Mouse (Mus musculus): ENCODE results near the gene Nudcd2.
"Not testable (repeated sequence)": the region's sequence is repeated elsewhere in the genome, so short reads cannot be mapped to it uniquely, and the experiment has no call there.

Nudcd2 gene

GRCm38 (mm10) chr11:40733339-40734174 lies at the start of gene Nudcd2, which contains the start of gene Hmmr:
Nudcd2 (plus strand) TSS chr11:40733667.
Hmmr (minus strand) TSS chr11:40733422.
- DNase-seq (ENCODE audit: extremely low spot score, low spot score): peak; percentile 91

DNA sequence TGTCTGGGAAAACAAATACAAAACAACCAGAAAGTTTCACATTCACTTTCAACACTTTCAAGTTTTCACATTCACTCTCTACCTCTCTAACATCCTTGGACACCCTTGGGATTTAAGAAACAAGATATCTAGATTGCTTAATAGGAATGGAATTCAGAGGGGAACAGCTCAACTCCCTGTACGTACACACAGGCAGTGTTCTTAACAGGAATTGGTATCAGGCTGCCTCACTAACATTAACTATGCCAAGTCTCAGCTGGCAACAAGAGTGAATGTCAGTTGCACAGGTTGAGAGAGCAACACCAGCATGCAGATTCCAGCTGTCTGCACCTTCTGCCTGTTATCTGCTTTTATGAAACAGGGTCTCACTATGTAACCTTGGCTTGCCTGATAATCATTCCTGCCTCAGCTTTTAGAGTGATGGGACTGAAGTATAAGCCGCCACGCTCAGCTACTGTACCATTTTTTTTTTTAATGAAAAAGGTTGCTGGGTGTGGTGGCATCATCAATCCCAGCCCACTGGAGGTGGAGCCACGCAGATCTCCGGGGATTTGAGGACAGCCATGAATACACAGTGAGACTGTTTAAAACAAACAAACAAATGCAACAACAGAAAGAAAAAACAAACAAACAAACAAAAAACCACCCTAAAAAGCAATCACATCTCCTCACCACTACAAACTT lies 42.9 kb upstream of the Nudcd2 start:
- no peak for DNase-seq (ENCODE audit: extremely low spot score, low spot score)

DNA sequence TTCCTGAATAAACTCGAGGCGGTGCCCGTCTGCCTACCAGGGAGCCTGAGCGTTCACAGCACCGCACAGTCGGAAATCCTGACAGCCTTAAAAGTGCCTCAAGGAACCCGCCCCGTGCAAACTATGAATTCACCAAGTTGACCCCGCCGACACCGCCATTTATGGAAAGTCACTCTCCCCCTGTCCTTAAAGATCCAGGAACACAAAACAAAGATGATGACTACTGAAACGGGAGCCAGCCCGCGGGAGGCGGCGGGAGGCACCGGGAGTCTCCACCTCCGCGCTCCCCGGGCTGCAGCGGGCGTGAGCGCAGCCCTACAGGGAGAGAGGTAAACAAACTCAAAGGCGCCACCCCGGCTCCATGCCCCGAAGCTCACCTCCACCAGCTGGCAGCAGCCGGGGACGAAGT lies 41.4 kb upstream of the Nudcd2 start:
- DNase-seq (ENCODE audit: extremely low spot score, low spot score): no peak

DNA sequence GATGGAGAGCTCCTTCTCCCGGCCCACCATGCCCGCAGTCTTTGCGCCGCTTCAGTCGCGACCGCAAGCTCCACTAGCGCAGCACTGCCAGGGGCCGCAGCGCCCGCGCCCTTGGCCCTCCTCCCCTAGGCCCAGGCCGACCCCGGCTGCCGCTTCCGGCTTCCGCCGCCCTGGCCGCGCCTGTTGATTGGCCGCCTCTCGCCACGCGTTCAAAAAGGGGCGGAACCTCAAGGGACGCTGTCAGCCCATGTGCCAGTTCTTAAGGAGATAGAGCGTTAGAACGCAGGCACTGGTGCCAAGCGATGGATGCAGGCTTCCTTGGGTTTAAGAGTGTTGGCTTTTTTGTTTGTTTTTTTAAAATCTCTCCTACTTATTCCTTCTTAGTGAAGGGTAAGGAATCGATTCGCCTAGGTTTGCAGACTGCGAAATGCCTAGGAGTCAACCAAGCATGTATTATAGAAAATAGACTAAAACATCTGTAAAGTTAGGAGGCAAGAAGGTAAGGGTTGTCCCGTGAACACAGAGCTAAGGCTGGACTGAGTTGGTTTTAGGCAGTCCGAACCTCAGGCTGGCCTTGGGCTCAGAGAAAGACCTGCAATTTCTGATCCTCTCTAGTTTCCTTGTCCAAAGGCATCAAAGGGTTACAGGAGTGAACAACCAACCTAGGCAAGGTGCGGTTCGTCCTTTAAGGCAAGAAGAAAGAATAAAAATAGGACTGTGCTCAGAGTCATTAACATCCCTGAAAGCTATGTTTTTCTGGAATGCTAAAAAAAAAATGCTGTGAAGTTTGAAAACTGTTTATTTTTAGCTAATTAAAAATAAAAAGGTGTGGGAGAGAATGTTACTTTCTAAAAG lies 40.7 kb upstream of the Nudcd2 start:
- peak; percentile 94 for DNase-seq (ENCODE audit: extremely low spot score, low spot score)

- peak; percentile 51 for DNase-seq (ENCODE audit: extremely low spot score, low spot score)
Observed at GRCm38 (mm10) chr11:40693366-40693951, 40.0 kb upstream of the Nudcd2 start.

GRCm38 (mm10) chr11:40694311-40695087 lies 39.0 kb upstream of the Nudcd2 start:
- DNase-seq (ENCODE audit: extremely low spot score, low spot score): peak; percentile 68

GRCm38 (mm10) chr11:40695103-40695502 lies 38.4 kb upstream of the Nudcd2 start, which contains the start of gene Mat2b:
Mat2b (minus strand) TSS chr11:40695203.
- no peak for DNase-seq (ENCODE audit: extremely low spot score, low spot score)

DNA sequence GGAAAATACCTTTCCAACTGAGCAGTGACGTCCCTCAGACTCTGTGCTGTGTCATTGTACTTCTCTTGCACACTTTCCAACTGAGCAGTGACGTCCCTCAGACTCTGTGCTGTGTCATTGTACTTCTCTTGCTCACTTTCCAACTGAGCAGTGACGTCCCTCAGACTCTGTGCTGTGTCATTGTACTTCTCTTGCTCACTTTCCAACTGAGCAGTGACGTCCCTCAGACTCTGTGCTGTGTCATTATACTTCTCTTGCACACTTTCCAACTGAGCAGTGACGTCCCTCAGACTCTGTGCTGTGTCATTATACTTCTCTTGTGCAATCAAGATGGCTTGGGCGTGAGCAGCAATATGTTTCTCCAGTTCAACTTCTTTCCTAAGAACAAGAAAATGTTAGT lies 23.6 kb upstream of the Nudcd2 start:
- not testable (repeated sequence) for DNase-seq (ENCODE audit: extremely low spot score, low spot score)

DNA sequence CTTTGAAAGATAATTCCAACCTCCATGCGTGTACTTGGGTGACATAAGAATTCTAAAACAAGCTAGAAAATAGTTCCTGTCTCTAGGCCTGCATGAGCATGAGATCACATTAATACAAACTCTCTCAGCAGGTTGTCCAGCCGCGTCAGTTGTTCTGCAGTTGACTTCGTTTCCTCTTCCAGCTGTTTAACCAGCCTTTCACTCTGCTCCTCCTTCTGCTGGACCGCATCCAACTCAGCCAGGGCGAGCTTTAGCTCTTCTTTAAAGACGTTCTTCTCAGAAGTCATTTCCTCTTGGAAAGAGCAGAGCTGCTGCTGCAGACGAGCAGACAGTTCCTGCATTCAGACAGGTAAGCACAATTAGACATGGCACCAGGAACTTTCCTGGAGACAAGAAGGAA lies 19.6 kb upstream of the Nudcd2 start:
- no peak for DNase-seq (ENCODE audit: extremely low spot score, low spot score)

GRCm38 (mm10) chr11:40715524-40715923 lies 17.9 kb upstream of the Nudcd2 start:
- DNase-seq (ENCODE audit: extremely low spot score, low spot score): no peak

- no peak for DNase-seq (ENCODE audit: extremely low spot score, low spot score)
Observed at GRCm38 (mm10) chr11:40718324-40718723, 15.1 kb upstream of the Nudcd2 start.

DNA sequence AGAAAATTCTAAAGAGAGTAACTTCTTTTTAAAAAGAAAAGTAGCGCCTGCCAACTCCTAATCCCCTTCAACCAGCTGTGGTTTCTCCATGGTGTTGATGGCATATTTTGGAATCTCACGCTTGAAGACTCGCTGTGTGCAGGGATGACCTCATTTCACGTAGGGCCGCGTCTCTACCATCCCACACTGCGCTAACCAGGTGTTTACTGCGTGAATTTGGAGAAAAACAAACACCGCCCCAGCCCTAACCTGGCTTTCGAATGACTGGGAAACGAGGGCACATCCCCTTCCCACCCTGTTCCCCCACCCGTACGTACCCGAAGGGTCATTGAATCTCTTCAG lies 499 bp upstream of the Nudcd2 start:
- no peak for DNase-seq (ENCODE audit: extremely low spot score, low spot score)

DNA sequence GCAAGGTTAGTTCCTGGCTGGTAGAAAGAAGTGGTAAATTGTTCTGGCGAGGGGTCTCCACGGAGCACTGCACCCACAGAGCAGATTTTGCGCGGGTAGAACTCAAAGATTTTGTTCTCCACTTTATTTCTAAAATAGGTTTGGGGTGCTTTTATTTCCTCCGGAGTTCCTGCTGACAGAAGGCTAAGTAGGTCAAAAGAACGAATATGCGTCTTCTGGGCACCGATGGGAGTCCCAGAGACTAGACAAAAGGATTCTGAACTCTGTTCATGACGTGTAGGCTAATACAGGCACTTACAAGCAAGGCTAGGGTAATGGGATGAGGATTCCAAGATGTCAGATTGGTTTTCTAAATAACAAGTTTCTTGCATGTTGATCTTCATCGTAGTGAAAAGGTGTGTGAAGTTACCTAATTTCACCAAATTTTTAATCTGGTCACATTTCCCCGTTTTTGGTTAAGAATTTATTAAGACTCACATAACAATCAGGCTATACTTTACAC lies 835 bp downstream of the Nudcd2 start:
- no peak for DNase-seq (ENCODE audit: extremely low spot score, low spot score)

DNA sequence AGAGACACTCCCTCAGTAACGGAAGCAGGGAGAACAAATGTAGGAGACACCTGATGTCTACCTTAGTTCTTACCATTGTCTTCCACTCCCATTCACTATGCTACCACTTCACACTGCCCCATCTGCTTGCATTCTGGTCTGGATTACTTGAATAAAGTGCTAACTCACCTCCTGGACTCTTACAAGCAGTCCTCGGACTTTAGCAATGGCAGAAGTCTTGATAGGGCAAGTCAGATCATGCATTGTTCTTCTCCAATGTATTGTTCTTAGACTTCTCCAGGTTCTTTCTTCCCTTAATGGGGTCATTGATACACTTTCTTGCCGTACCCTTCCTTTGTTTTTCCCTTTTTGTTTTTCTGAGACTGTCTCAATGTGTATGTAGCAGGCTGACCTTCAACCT lies 3.9 kb downstream of the Nudcd2 start:
- no peak for DNase-seq (ENCODE audit: extremely low spot score, low spot score)

GRCm38 (mm10) chr11:40741605-40742262 lies 8.3 kb downstream of the Nudcd2 start:
- no peak for DNase-seq (ENCODE audit: extremely low spot score, low spot score)

DNA sequence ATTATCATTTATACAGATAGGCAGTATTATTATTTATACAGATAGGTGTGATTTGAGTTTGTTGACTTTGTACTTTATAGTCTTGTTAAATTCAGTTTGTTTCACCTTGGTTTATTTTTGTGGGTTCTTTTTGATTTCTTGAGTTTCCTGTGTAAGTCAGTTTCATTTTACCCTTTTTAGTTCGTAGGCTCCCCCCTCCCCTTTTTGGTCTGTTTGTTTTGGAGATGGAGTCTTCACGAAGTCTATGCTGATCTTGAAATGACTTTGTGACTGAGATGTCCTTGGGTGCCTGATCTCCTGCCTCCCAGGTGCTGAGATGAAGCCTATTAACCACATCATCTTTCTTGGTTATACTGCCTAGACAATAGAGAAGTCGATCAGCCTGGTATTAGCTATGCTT lies 10.9 kb downstream of the Nudcd2 start:
- no peak for DNase-seq (ENCODE audit: extremely low spot score, low spot score)

- no peak for DNase-seq (ENCODE audit: extremely low spot score, low spot score)
Observed at GRCm38 (mm10) chr11:40746361-40746760, 12.9 kb downstream of the Nudcd2 start.

GRCm38 (mm10) chr11:40747716-40748115 lies 14.2 kb downstream of the Nudcd2 start:
- DNase-seq (ENCODE audit: extremely low spot score, low spot score): no peak

- no peak for DNase-seq (ENCODE audit: extremely low spot score, low spot score)
Observed at GRCm38 (mm10) chr11:40753836-40754235, 20.4 kb downstream of the Nudcd2 start.

DNA sequence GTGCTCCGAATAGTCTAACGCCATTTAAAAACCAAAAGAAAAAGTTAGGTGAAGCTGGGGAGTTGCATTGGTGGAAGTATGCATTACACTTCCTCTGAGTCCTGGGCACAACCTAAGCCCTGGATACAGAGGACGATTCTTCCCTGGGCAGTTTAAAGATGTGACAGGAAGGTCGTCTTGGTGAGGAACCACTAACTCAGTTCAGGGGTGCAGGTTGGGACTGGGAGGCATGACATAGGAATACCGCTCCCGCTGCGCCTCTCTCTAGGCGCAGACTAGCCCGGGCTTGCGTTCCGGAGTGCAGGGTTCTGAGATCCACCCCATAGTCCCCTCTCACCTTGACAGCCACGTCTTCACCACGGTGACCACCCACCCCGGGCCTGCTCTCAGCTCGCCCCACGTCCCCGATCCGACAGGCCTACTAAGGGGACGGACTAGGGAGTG lies 21.2 kb downstream of the Nudcd2 start:
- DNase-seq (ENCODE audit: extremely low spot score, low spot score): no peak
